Mouse (Mus musculus) heart, adult 2 months (tissue): Measurements from ENCODE around the gene Rpl7l1.

ENCODE experiments used
- CTCF ChIP-seq: fragments of 200-600 bp; IDR thresholded peaks from 2 replicates; pipeline ENCODE4 v1.8.1; 2022; ENCODE audit warnings: antibody characterized with exemption, mild to moderate bottlenecking, moderate library complexity
- POLR2A ChIP-seq: fragments of 200-500 bp; IDR thresholded peaks from 2 replicates; pipeline ENCODE4 v1.6.1; 2011; ENCODE audit warnings: mild to moderate bottlenecking, low read depth, low read length, control low read depth; ENCODE audit not compliant: insufficient read depth

DNA sequence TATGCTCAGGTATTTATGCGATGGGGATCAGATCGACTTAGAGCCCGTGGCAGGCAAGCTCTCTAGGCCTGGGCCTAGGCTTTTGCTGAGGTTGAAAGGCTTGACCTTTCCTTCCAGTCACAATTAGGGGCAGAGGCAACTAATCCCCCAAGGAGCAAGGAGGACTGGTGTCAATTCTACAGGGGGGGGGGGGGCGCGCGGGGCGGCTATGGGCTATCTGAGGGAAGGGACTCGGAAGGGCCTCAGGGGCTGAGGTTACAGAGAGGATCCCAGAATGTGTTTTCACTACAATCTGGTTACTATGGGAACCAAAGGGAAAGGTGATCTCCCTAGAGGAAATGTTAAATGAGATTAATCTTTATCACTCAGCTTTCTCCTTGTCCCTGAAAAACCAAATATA lies 14.9 kb upstream of the Rpl7l1 start:
- TF ChIP-seq CTCF (no peak), POLR2A (no peak)
